Mouse (Mus musculus): Measurements from ENCODE around the gene Actr3b. TPM values are rescaled to one million over a fixed set of nuclear protein-coding genes. Genes with fewer than 3 reads are reported as not detected.

Gene Actr3b
- polyA plus RNA-seq, 1 experiment from 2014 or later = 0.66 TPM

DNA sequence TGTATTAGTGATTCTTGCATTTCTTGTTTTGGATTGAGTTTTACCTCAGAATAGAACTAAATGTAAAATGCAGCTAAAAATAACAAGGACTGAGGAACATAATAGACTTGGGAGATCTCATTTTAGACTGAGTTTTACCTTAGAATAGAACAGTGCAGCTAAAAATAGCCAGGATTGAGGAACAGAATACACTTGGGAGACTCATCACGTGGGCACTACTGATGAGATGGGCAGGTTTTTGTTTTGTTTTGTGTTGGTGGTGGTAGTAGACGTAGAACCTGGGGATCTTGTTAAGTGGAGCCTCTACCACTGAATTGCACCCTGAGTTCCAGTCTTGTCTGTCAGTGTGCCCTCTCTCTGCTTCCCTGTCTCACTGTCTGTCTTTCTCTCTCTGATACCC, 2.1 kb downstream of the Actr3b start:
- Histone ChIP-seq H3K27me3 (ENCODE audit: control insufficient read depth, insufficient read depth, low read depth, low read length) (peaks cover 5% of the 10 kb centered on the region), H3K4me2 (ENCODE audit: low read depth, low read length) (no peak overlapping the region), H3K4me3 (ENCODE audit: low read depth, low read length) (no peak overlapping the region), H3K27ac (ENCODE audit: low read length) (no peak overlapping the region), H3K4me1 (ENCODE audit: control insufficient read depth, low read depth, low read length) (no peaks in the 10 kb centered on the region; the same call in 1 of the 2 replicates), H3K36me3 (ENCODE audit: control insufficient read depth, insufficient read depth) (no peaks in the 10 kb centered on the region), H3K9me3 (replicated peaks; ENCODE audit: control insufficient read depth, low read length) (no peaks in the 10 kb centered on the region), H3K9ac (ENCODE audit: low read depth, low read length) (no peak overlapping the region)
- WGBS (ENCODE audit: insufficient replicate concordance) = 47% methylated on average over 2 of the region's 2 CpGs
- ATAC-seq (ENCODE audit: low read depth) = no peak

GRCm38 (mm10) chr5:25769006-25769405, 9.2 kb downstream of the Actr3b start:
- H3K4me2 ChIP-seq (ENCODE audit: low read depth, low read length) = no peak overlapping the region
- H3K9me3 ChIP-seq (replicated peaks; ENCODE audit: control insufficient read depth, low read length) = no peaks in the 10 kb centered on the region
- no peak overlapping the region for H3K4me3 ChIP-seq (ENCODE audit: low read depth, low read length)

GRCm38 (mm10) chr5:25769406-25769805, 9.6 kb downstream of the Actr3b start:
- Histone ChIP-seq H3K9me3 (replicated peaks; ENCODE audit: control insufficient read depth, low read length) (no peaks in the 10 kb centered on the region), H3K27me3 (ENCODE audit: control insufficient read depth, insufficient read depth, low read depth, low read length) (no peaks in the 10 kb centered on the region), H3K36me3 (ENCODE audit: control insufficient read depth, insufficient read depth) (no peaks in the 10 kb centered on the region), H3K4me1 (ENCODE audit: control insufficient read depth, low read depth, low read length) (no peaks in the 10 kb centered on the region), H3K4me2 (ENCODE audit: low read depth, low read length) (no peak overlapping the region), H3K4me3 (ENCODE audit: low read depth, low read length) (no peak overlapping the region), H3K9ac (ENCODE audit: low read depth, low read length) (no peak overlapping the region), H3K27ac (ENCODE audit: low read length) (no peak overlapping the region)
- WGBS (ENCODE audit: insufficient replicate concordance) = 38% methylated on average over 2 of the region's 2 CpGs
- no peak for ATAC-seq (ENCODE audit: low read depth)

More at GRCm38 (mm10) chr5:25769006-25769405, 9.2 kb downstream of the Actr3b start:
- Histone ChIP-seq H3K9ac (ENCODE audit: low read depth, low read length) (no peak overlapping the region), H3K4me1 (ENCODE audit: control insufficient read depth, low read depth, low read length) (no peaks in the 10 kb centered on the region), H3K27me3 (ENCODE audit: control insufficient read depth, insufficient read depth, low read depth, low read length) (no peaks in the 10 kb centered on the region), H3K36me3 (ENCODE audit: control insufficient read depth, insufficient read depth) (no peaks in the 10 kb centered on the region), H3K27ac (ENCODE audit: low read length) (no peak overlapping the region)
- no peak for ATAC-seq (ENCODE audit: low read depth)
- WGBS (ENCODE audit: insufficient replicate concordance) = 61% methylated on average over 17 of the region's 17 CpGs

GRCm38 (mm10) chr5:25772456-25772855, 12.7 kb downstream of the Actr3b start:
- H3K36me3 ChIP-seq (ENCODE audit: control insufficient read depth, insufficient read depth) = no peaks in the 10 kb centered on the region
- H3K27me3 ChIP-seq (ENCODE audit: control insufficient read depth, insufficient read depth, low read depth, low read length) = no peaks in the 10 kb centered on the region
- H3K4me1 ChIP-seq (ENCODE audit: control insufficient read depth, low read depth, low read length) = no peaks in the 10 kb centered on the region
- H3K4me2 ChIP-seq (ENCODE audit: low read depth, low read length) = no peak overlapping the region
- H3K9ac ChIP-seq (ENCODE audit: low read depth, low read length) = no peak overlapping the region
- H3K27ac ChIP-seq (ENCODE audit: low read length) = no peak overlapping the region
- WGBS (ENCODE audit: insufficient replicate concordance) = 69% methylated on average over 9 of the region's 9 CpGs
- H3K4me3 ChIP-seq (ENCODE audit: low read depth, low read length) = no peak overlapping the region
- no peaks in the 10 kb centered on the region for H3K9me3 ChIP-seq (replicated peaks; ENCODE audit: control insufficient read depth, low read length)
- ATAC-seq (ENCODE audit: low read depth) = no peak

DNA sequence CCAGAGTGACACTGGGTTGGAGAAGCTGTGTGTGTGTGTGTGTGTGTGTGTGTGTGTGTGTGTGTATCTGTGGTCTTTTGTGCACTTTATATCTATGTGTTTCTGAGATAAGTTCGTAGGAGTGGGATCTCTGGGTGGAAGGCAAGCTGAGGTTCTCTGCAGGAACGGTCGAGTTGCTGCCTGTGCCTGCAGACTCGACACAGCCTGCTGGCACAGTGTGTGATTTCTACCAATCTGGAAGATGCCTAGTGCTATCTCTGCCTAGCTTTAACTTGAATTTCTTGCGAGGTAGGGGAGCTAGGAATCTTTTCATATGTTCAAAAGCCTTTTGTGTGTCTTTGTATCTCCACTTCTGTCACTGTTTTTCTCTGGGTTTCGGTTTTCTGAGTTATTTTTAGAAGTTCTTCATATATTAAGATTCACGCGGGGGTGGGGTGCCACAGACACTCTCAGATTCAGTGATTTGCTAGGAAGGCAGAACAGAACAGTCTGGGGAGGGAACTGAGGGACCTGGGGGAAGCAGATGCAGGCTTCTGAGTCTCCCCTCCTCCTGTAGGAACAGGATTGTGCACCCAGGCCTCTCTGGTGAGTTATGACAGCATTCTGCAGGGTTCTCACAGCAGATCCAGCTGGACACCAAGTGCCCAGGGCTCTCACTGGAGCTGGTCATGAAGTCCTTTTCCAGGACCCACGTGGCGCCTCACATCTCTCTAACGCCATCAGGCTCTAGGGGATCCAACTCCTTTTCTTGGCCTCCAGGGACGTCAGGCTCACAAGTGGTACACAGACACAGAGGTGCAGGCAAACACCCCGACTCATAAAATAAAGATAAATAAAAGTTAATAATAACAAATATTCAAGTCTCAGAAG, 14.4 kb downstream of the Actr3b start:
- WGBS (ENCODE audit: insufficient replicate concordance) = 53% methylated on average over 13 of the region's 13 CpGs
- no peak for ATAC-seq (ENCODE audit: low read depth)

DNA sequence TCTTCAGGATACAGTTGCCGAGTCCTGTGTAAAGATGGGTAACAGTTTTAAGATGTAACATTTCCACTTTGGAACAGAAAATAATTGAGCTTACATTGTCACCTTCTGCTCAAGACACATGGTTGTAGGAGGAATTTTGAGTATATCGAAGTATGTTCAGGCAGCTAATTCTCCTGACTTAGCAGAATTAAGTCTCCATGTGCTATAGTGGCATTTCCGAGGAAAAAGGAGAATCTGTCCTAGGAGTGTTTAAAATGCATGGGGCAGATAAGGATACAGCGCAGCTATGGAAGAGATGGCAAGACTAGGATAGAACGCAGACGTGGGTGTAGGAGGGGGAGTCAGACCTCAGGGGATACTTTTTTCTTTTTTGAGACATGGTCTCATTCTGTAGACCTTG, 31.8 kb downstream of the Actr3b start:
- Histone ChIP-seq H3K4me3 (ENCODE audit: low read depth, low read length) (no peak overlapping the region), H3K27me3 (ENCODE audit: control insufficient read depth, insufficient read depth, low read depth, low read length) (no peaks in the 10 kb centered on the region), H3K9me3 (replicated peaks; ENCODE audit: control insufficient read depth, low read length) (no peaks in the 10 kb centered on the region), H3K9ac (ENCODE audit: low read depth, low read length) (no peak overlapping the region), H3K36me3 (ENCODE audit: control insufficient read depth, insufficient read depth) (no peaks in the 10 kb centered on the region), H3K27ac (ENCODE audit: low read length) (no peak overlapping the region), H3K4me1 (ENCODE audit: control insufficient read depth, low read depth, low read length) (no peaks in the 10 kb centered on the region), H3K4me2 (ENCODE audit: low read depth, low read length) (no peak overlapping the region)
- ATAC-seq (ENCODE audit: low read depth) = no peak
- 72% methylated on average over 6 of the region's 6 CpGs for WGBS (ENCODE audit: insufficient replicate concordance)

More for the DNA sequence above, 14.4 kb downstream of the Actr3b start:
- H3K9me3 ChIP-seq (replicated peaks; ENCODE audit: control insufficient read depth, low read length) = no peaks in the 10 kb centered on the region
- no peaks in the 10 kb centered on the region for H3K27me3 ChIP-seq (ENCODE audit: control insufficient read depth, insufficient read depth, low read depth, low read length)
- no peak overlapping the region for H3K4me2 ChIP-seq (ENCODE audit: low read depth, low read length)
- H3K36me3 ChIP-seq (ENCODE audit: control insufficient read depth, insufficient read depth) = no peaks in the 10 kb centered on the region
- H3K9ac ChIP-seq (ENCODE audit: low read depth, low read length) = no peak overlapping the region
- H3K4me3 ChIP-seq (ENCODE audit: low read depth, low read length) = no peak overlapping the region
- H3K27ac ChIP-seq (ENCODE audit: low read length) = no peak overlapping the region
- H3K4me1 ChIP-seq (ENCODE audit: control insufficient read depth, low read depth, low read length) = no peaks in the 10 kb centered on the region

DNA sequence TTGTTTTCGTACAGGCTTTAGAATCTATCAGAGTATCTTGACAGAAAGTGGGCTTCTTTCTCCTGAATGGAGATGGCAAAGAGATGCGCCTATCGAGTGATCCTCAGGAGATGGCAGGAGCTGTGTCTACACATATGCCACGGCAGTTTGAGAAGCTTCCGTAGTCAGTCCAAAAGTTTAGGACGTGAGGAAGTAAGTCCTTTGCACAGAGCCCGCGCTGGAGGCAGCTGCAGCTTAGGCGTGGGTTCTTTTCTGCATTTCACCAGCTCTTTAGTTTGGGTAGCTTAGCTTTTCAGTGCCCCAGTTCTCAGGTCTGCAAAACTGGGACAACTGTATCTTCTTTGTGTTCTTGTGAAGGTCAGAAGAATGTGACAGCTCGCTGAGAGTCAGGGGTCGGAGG, 38.0 kb downstream of the Actr3b start:
- WGBS (ENCODE audit: insufficient replicate concordance) = 63% methylated on average over 11 of the region's 11 CpGs
- ATAC-seq (ENCODE audit: low read depth) = no peak
- Histone ChIP-seq H3K4me2 (ENCODE audit: low read depth, low read length) (no peak overlapping the region), H3K27me3 (ENCODE audit: control insufficient read depth, insufficient read depth, low read depth, low read length) (no peaks in the 10 kb centered on the region), H3K9ac (ENCODE audit: low read depth, low read length) (no peak overlapping the region), H3K36me3 (ENCODE audit: control insufficient read depth, insufficient read depth) (no peaks in the 10 kb centered on the region), H3K4me1 (ENCODE audit: control insufficient read depth, low read depth, low read length) (no peaks in the 10 kb centered on the region), H3K27ac (ENCODE audit: low read length) (no peak overlapping the region), H3K4me3 (ENCODE audit: low read depth, low read length) (no peak overlapping the region), H3K9me3 (replicated peaks; ENCODE audit: control insufficient read depth, low read length) (no peaks in the 10 kb centered on the region)

DNA sequence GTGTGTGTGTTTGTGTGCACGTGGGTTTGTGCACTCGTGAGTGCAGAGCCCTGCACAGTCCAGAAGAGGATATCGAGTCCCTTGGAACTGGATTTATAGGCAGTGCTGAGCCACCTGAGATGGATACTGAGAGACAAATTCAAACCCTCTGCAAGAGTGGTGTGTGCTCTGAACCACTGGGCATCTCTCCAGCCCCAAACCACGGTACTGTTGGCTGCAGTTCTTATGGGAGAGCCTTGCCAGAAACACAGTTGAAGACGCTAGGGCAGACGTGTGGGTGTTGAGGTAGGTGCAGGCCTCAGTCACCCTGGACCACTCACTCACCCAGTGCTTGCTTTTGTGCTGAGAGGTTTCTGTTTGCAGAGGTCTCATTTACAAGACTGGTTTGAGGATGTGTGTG, 41.1 kb downstream of the Actr3b start:
- Histone ChIP-seq H3K27me3 (ENCODE audit: control insufficient read depth, insufficient read depth, low read depth, low read length) (no peaks in the 10 kb centered on the region), H3K4me2 (ENCODE audit: low read depth, low read length) (no peak overlapping the region), H3K4me3 (ENCODE audit: low read depth, low read length) (no peak overlapping the region), H3K4me1 (ENCODE audit: control insufficient read depth, low read depth, low read length) (no peaks in the 10 kb centered on the region), H3K36me3 (ENCODE audit: control insufficient read depth, insufficient read depth) (no peaks in the 10 kb centered on the region), H3K9me3 (replicated peaks; ENCODE audit: control insufficient read depth, low read length) (no peaks in the 10 kb centered on the region), H3K9ac (ENCODE audit: low read depth, low read length) (no peak overlapping the region), H3K27ac (ENCODE audit: low read length) (no peak overlapping the region)
- WGBS (ENCODE audit: insufficient replicate concordance) = 50% methylated on average over 6 of the region's 6 CpGs
- ATAC-seq (ENCODE audit: low read depth) = no peak

DNA sequence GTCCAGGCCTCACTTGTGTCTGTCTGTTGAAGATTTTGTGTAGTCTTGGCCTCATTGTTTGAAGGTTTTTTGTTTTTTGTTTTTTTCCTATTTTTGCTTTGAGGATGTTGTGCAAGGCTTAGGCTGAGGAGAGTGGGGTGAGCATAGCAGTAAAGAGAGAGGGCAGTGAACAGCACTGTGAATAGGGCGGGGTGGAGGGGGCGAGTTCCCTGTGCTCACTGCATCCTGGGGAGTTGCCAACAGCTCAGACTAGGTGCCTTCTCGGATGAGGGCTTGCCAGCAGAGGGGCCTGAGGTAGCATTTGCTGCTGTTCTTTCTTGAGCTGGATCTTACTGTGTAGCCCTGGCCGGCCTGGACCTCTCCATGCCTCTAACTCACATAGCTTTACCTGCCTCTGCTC, 41.9 kb downstream of the Actr3b start:
- Histone ChIP-seq H3K9ac (ENCODE audit: low read depth, low read length) (no peak overlapping the region), H3K36me3 (ENCODE audit: control insufficient read depth, insufficient read depth) (no peaks in the 10 kb centered on the region), H3K27ac (ENCODE audit: low read length) (no peak overlapping the region), H3K27me3 (ENCODE audit: control insufficient read depth, insufficient read depth, low read depth, low read length) (no peaks in the 10 kb centered on the region), H3K9me3 (replicated peaks; ENCODE audit: control insufficient read depth, low read length) (no peaks in the 10 kb centered on the region), H3K4me2 (ENCODE audit: low read depth, low read length) (no peak overlapping the region), H3K4me1 (ENCODE audit: control insufficient read depth, low read depth, low read length) (no peaks in the 10 kb centered on the region), H3K4me3 (ENCODE audit: low read depth, low read length) (no peak overlapping the region)
- 61% methylated on average over 4 of the region's 4 CpGs for WGBS (ENCODE audit: insufficient replicate concordance)
- no peak for ATAC-seq (ENCODE audit: low read depth)

All from liver, embryonic 16.5 days (tissue).